Mouse (Mus musculus) heart, embryonic 12.5 days (tissue): Measurements from ENCODE around the gene Lefty2. TPM values are rescaled to one million over a fixed set of nuclear protein-coding genes. Genes with fewer than 3 reads are reported as not detected.

ENCODE experiments used
- ATAC-seq: fragments of 200-750 bp; cut with Nextera tagmentation; 2 replicates; pipeline ENCODE4 v1.8.0; 2017; ENCODE audit warnings: moderate TSS enrichment, moderate library complexity; ENCODE audit not compliant: insufficient number of reproducible peaks, low FRiP score
- H3K27ac ChIP-seq: fragments of 300-500 bp; sonication (generic); 2 replicates; pipeline ENCODE4 v1.5.1; 2016; ENCODE audit warnings: mild to moderate bottlenecking, moderate library complexity; ENCODE audit not compliant: poor library complexity, severe bottlenecking
- H3K27me3 ChIP-seq: fragments of 300-500 bp; sonication (generic); replicated peaks from 2 replicates; pipeline ENCODE4 v1.6.1; 2016; ENCODE audit warnings: mild to moderate bottlenecking, moderate library complexity
- H3K36me3 ChIP-seq: fragments of 300-500 bp; sonication (generic); 2 replicates; pipeline ENCODE4 v1.6.1; 2016; ENCODE audit warnings: mild to moderate bottlenecking, moderate library complexity
- H3K4me1 ChIP-seq: fragments of 300-500 bp; sonication (generic); replicated peaks from 2 replicates; pipeline ENCODE4 v1.6.1; 2016; ENCODE audit warnings: mild to moderate bottlenecking
- H3K4me2 ChIP-seq: fragments of 300-500 bp; sonication (generic); 2 replicates; pipeline ENCODE4 v1.6.1; 2016; ENCODE audit warnings: mild to moderate bottlenecking, moderate library complexity
- H3K4me3 ChIP-seq: fragments of 300-500 bp; sonication (generic); 2 replicates; pipeline ENCODE4 v1.5.1; 2016; ENCODE audit warnings: mild to moderate bottlenecking
- H3K9ac ChIP-seq: fragments of 300-500 bp; sonication (generic); 2 replicates; pipeline ENCODE4 v1.6.1; 2016; ENCODE audit warnings: mild to moderate bottlenecking, moderate library complexity
- H3K9me3 ChIP-seq: fragments of 300-500 bp; sonication (generic); replicated peaks from 2 replicates; pipeline ENCODE4 v1.6.1; 2016; ENCODE audit warnings: mild to moderate bottlenecking, moderate library complexity
- WGBS: fragments of 180-500 bp; shearing (Covaris S2); methylation state at CpG from one replicate; pipeline ENCODE4 v1.1.7; 2016; 5-methylcytosine and 5-hydroxymethylcytosine counted together
- polyA plus RNA-seq: library from polyadenylated mRNA; unstranded; fragments of >200 nt; fragmentation: Nextera tagmentation; extraction: Ambion mirVana; gene quantifications from 2 replicates; pipeline ENCODE4 v1.2.1, GENCODE M21; 2016

The Lefty2 gene
- polyA plus RNA-seq: 0.15 TPM in 2 replicates

GRCm38 (mm10) chr1:180892808-180893207 lies at the start of gene Lefty2:
Lefty2 (plus strand) TSS chr1:180893108.
- WGBS: 41% methylated on average over 10 of the region's 10 CpGs
- Histone ChIP-seq H3K4me1 (peaks cover 31% of the 10 kb centered on the region), H3K36me3 (no peaks in the 10 kb centered on the region), H3K9ac (no peak within 1 kb of the TSS), H3K9me3 (no peaks in the 10 kb centered on the region), H3K4me3 (no peak within 1 kb of the TSS), H3K27me3 (peaks cover 55% of the 10 kb centered on the region), H3K4me2 (no peak within 1 kb of the TSS), H3K27ac (no peak within 1 kb of the TSS)
- no peak for ATAC-seq

- ATAC-seq: peak; percentile 75
- WGBS: 2% methylated on average over 9 of the region's 9 CpGs
Measured at GRCm38 (mm10) chr1:180848114-180848510, 44.8 kb upstream of the Lefty2 start.

GRCm38 (mm10) chr1:180848511-180849241 lies 44.2 kb upstream of the Lefty2 start:
- 8% methylated on average over 11 of the region's 11 CpGs for WGBS
- Histone ChIP-seq H3K9me3 (no peaks in the 10 kb centered on the region), H3K36me3 (no peaks in the 10 kb centered on the region), H3K27me3 (no peaks in the 10 kb centered on the region), H3K4me1 (peaks cover 31% of the 10 kb centered on the region), H3K4me3 (peak overlapping the region; percentile 38), H3K27ac (peak overlapping the region; percentile 97), H3K9ac (peak overlapping the region; percentile 80), H3K4me2 (peak overlapping the region; percentile 76)
- ATAC-seq: no peak

More at GRCm38 (mm10) chr1:180848114-180848510, 44.8 kb upstream of the Lefty2 start:
- peak overlapping the region; percentile 97 for H3K27ac ChIP-seq
- H3K4me2 ChIP-seq: peak overlapping the region; percentile 76
- H3K36me3 ChIP-seq: no peaks in the 10 kb centered on the region
- H3K4me3 ChIP-seq: peak overlapping the region; percentile 38
- no peaks in the 10 kb centered on the region for H3K27me3 ChIP-seq
- peaks cover 31% of the 10 kb centered on the region for H3K4me1 ChIP-seq
- no peaks in the 10 kb centered on the region for H3K9me3 ChIP-seq
- H3K9ac ChIP-seq: peak overlapping the region; percentile 80

GRCm38 (mm10) chr1:180849701-180850301 lies 43.1 kb upstream of the Lefty2 start:
- Histone ChIP-seq H3K36me3 (no peaks in the 10 kb centered on the region), H3K9me3 (no peaks in the 10 kb centered on the region), H3K4me2 (peak overlapping the region; percentile 70), H3K27me3 (no peaks in the 10 kb centered on the region), H3K27ac (peak overlapping the region; percentile 99), H3K9ac (peak overlapping the region; percentile 74), H3K4me1 (peaks cover 31% of the 10 kb centered on the region), H3K4me3 (peak overlapping the region; percentile 84)
- no peak for ATAC-seq
- WGBS: 37% methylated on average over 11 of the region's 11 CpGs

- no peaks in the 10 kb centered on the region for H3K9me3 ChIP-seq
- peak within 1 kb of the TSS; percentile 90 for H3K9ac ChIP-seq
- peak; percentile 98 for ATAC-seq
- peaks cover 31% of the 10 kb centered on the region for H3K4me1 ChIP-seq
- 1% methylated on average over 77 of the region's 77 CpGs for WGBS
- peak within 1 kb of the TSS; percentile 82 for H3K4me2 ChIP-seq
- peak within 1 kb of the TSS; percentile 84 for H3K4me3 ChIP-seq
- H3K27me3 ChIP-seq: no peaks in the 10 kb centered on the region
- peaks cover 5% of the 10 kb centered on the region for H3K36me3 ChIP-seq
- peak within 1 kb of the TSS; percentile 99 for H3K27ac ChIP-seq
Measured at GRCm38 (mm10) chr1:180850316-180851270, 42.3 kb upstream of the Lefty2 start, which contains the start of gene Sde2. Sde2 (plus strand) TSS chr1:180851127.

- no peaks in the 10 kb centered on the region for H3K9me3 ChIP-seq
- no peak overlapping the region for H3K9ac ChIP-seq
- ATAC-seq: no peak
- peaks cover 79% of the 10 kb centered on the region for H3K36me3 ChIP-seq
- no peaks in the 10 kb centered on the region for H3K4me1 ChIP-seq
- H3K4me3 ChIP-seq: no peak overlapping the region
- no peak overlapping the region for H3K4me2 ChIP-seq
- no peak overlapping the region for H3K27ac ChIP-seq
- no peaks in the 10 kb centered on the region for H3K27me3 ChIP-seq
Measured at GRCm38 (mm10) chr1:180858763-180859162, 34.1 kb upstream of the Lefty2 start.

GRCm38 (mm10) chr1:180860030-180860429 lies 32.9 kb upstream of the Lefty2 start:
- Histone ChIP-seq H3K9ac (0 out of 2 replicates have a peak overlapping the region, but pooled peaks have one; percentile 11), H3K36me3 (peaks cover 91% of the 10 kb centered on the region), H3K9me3 (no peaks in the 10 kb centered on the region), H3K27me3 (no peaks in the 10 kb centered on the region), H3K4me3 (no peak overlapping the region), H3K4me2 (no peak overlapping the region), H3K4me1 (no peaks in the 10 kb centered on the region), H3K27ac (no peak overlapping the region)
- 72% methylated on average over 6 of the region's 6 CpGs for WGBS
- no peak for ATAC-seq

- Histone ChIP-seq H3K9ac (no peak overlapping the region), H3K36me3 (peaks cover 89% of the 10 kb centered on the region), H3K9me3 (no peaks in the 10 kb centered on the region), H3K4me2 (no peak overlapping the region), H3K4me1 (0 out of 2 replicates have a peak, but pooled peaks cover 3% of the 10 kb centered on the region), H3K27me3 (no peaks in the 10 kb centered on the region), H3K27ac (no peak overlapping the region), H3K4me3 (no peak overlapping the region)
- ATAC-seq: no peak
- WGBS: 5% methylated on average over 1 of the region's 1 CpGs
Measured at GRCm38 (mm10) chr1:180863606-180864005, 29.3 kb upstream of the Lefty2 start.

- H3K4me2 ChIP-seq: no peak overlapping the region
- H3K9me3 ChIP-seq: no peaks in the 10 kb centered on the region
- H3K36me3 ChIP-seq: peaks cover 66% of the 10 kb centered on the region
- H3K4me1 ChIP-seq: peaks cover 17% of the 10 kb centered on the region
- 78% methylated on average over 7 of the region's 7 CpGs for WGBS
- ATAC-seq: no peak
- no peak overlapping the region; the same call in 1 of the 2 replicates for H3K27ac ChIP-seq
- no peak overlapping the region for H3K9ac ChIP-seq
- no peak overlapping the region for H3K4me3 ChIP-seq
- no peaks in the 10 kb centered on the region for H3K27me3 ChIP-seq
Measured at GRCm38 (mm10) chr1:180866001-180866400, 26.9 kb upstream of the Lefty2 start.

GRCm38 (mm10) chr1:180870122-180870650 lies 22.7 kb upstream of the Lefty2 start:
- Histone ChIP-seq H3K27ac (no peak overlapping the region), H3K4me1 (peaks cover 17% of the 10 kb centered on the region), H3K4me3 (no peak overlapping the region), H3K9me3 (peaks cover 3% of the 10 kb centered on the region; the same call in 1 of the 2 replicates), H3K9ac (no peak overlapping the region), H3K27me3 (no peaks in the 10 kb centered on the region), H3K36me3 (peaks cover 30% of the 10 kb centered on the region), H3K4me2 (peak overlapping the region; percentile 17)
- no peak for ATAC-seq
- 43% methylated on average over 13 of the region's 13 CpGs for WGBS
